Comparison of ENCODE assay signal across 11 mouse cellular contexts in the genomic region with DNA sequence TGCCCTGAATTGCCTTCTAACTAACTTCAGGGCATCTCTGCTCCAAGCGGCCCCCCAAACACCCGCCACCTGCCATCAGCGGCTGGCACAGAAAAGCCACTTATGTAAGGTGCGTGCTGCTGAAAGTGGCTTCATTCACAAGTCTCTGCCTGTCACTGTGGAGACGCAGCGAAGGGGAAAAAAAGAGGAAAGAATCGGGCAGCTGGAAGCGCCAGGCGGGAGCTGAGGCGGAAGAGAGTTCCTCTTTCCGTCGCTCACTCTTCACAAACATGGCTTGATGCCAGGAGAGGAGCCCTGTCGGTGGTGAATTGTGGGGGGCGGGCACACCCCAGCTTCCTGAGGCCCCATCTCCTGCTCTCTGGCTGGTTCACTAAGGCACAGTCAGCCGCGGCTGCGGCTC. TPM values are rescaled to one million over a fixed set of nuclear protein-coding genes. Genes with fewer than 3 reads are reported as not detected.
DNase-seq lines count a peak whose midpoint lies in the region; ATAC-seq and TF ChIP-seq lines count a peak whose summit lies in the region.
"Had no signal": no experiment of that assay in that cellular context is flagged by ENCODE, and none has a peak within 500 bp of the region (broad histone marks: within the 10 kb centered on the region; RNA-seq: fewer than 3 reads in every experiment).

No protein-coding gene starts in this region.

- intact Hi-C loops in heart, postnatal 36 days (cut with DNase I) = no loop called here

- DNase-seq in layer of hippocampus, adult 2 months (ENCODE audit: low spot score in 2 of 2) = peak; percentile 40 to 63
- no peak for DNase-seq in layer of hippocampus, adult 9-10 months (ENCODE audit: low spot score)
- peak; percentile 74 to 76 for DNase-seq in cerebellum, adult 18-20 months
- DNase-seq in retina, postnatal 7 days (ENCODE audit: low read depth, low spot score) = peak; percentile 35
- no peak for DNase-seq in ovary, adult 18-20 months (ENCODE audit: low spot score)
- no peak for DNase-seq in heart, postnatal 36 days
- DNase-seq in liver = no peak
- DNase-seq: liver, embryonic 13.5 days had no signal

- peak overlapping the region; percentile 53 for H3K4me2 ChIP-seq in hindbrain, embryonic 15.5 days
- H3K4me2 ChIP-seq: embryonic facial prominence, embryonic 12.5 days; liver, embryonic 13.5 days had no signal

- peak overlapping the region; percentile 29; the same call in 1 of the 2 replicates for H3K9ac ChIP-seq in hindbrain, embryonic 15.5 days
- H3K9ac ChIP-seq: embryonic facial prominence, embryonic 12.5 days; liver, embryonic 13.5 days had no signal

- peaks cover 48% of the 10 kb centered on the region for H3K4me1 ChIP-seq in hindbrain, embryonic 15.5 days (replicated peaks)
- H3K4me1 ChIP-seq: embryonic facial prominence, embryonic 12.5 days; liver, embryonic 13.5 days had no signal

- H3K36me3 ChIP-seq in hindbrain, embryonic 15.5 days = no peaks in the 10 kb centered on the region
- H3K36me3 ChIP-seq: embryonic facial prominence, embryonic 12.5 days; liver, embryonic 13.5 days had no signal

- WGBS in hindbrain, embryonic 15.5 days = 11% methylated on average over 17 of the region's 17 CpGs

- H3K27me3 ChIP-seq in hindbrain, embryonic 15.5 days = no peaks in the 10 kb centered on the region

- peak overlapping the region; percentile 34; the same call in 1 of the 2 replicates for H3K4me3 ChIP-seq in layer of hippocampus, adult 2 months
- H3K4me3 ChIP-seq in hindbrain, embryonic 15.5 days = peak overlapping the region; percentile 18
- H3K4me3 ChIP-seq: embryonic facial prominence, embryonic 12.5 days; liver, embryonic 13.5 days had no signal

- no peaks in the 10 kb centered on the region for H3K9me3 ChIP-seq in hindbrain, embryonic 15.5 days
- H3K9me3 ChIP-seq: embryonic facial prominence, embryonic 12.5 days; liver, embryonic 13.5 days had no signal

- ATAC-seq in hindbrain, embryonic 15.5 days (ENCODE audit: low FRiP score, low read depth) = no peak

- TF ChIP-seq CTCF in layer of hippocampus, adult 2 months (conservative IDR thresholded peaks at IDR 0.05) = no peak

- H3K27ac ChIP-seq in layer of hippocampus, adult 2 months = peak overlapping the region; percentile 46; the same call in 1 of the 2 replicates
- H3K27ac ChIP-seq in hindbrain, embryonic 15.5 days (replicated peaks) = peak overlapping the region; percentile 65
- H3K27ac ChIP-seq: embryonic facial prominence, embryonic 12.5 days; liver, embryonic 13.5 days had no signal

RNA-seq across cellular contexts. Expression of a gene that starts 6.1 kb away (rescaled TPM):
- total RNA-seq in layer of hippocampus, adult 2 months (2021) = 100 to 1,000 TPM; 226 to 235 TPM
- polyA plus RNA-seq in hindbrain, embryonic 15.5 days (2015; fragmentation: Nextera tagmentation; extraction: Ambion mirVana) = 30.9 and 31.9 TPM in 2 replicates
- not detected for total RNA-seq in heart, postnatal 36 days (2021)
- total RNA-seq: neutrophil, adult 5-6 weeks had no signal

Comparison
In these comparisons a context has a peak if more than half of its experiments do, and no peak if none do; other contexts are left out.
1. DNase-seq: peak in layer of hippocampus, adult 2 months (2 of 2), cerebellum, adult 18-20 months (2 of 2) and retina, postnatal 7 days (single experiment); none in layer of hippocampus, adult 9-10 months (single experiment), ovary, adult 18-20 months (single experiment), heart, postnatal 36 days (0 of 2) and liver (single experiment).
2. RNA of a gene that starts 6.1 kb away (total RNA-seq): 226 to 235 TPM in layer of hippocampus, adult 2 months; not detected in heart, postnatal 36 days; every median in the first group is over 100 times any median in the second.